Mouse (Mus musculus) heart, embryonic 14.5 days (tissue): Measurements from ENCODE around the gene Tnfsf10. TPM values are rescaled to one million over a fixed set of nuclear protein-coding genes. Genes with fewer than 3 reads are reported as not detected.

ENCODE experiments used
- ATAC-seq: fragments of 200-750 bp; cut with Nextera tagmentation; 2 replicates; pipeline ENCODE4 v1.8.0; 2017; ENCODE audit warnings: low read depth, moderate TSS enrichment; ENCODE audit not compliant: insufficient number of reproducible peaks, insufficient read depth, low FRiP score
- H3K27ac ChIP-seq, 2 experiments: fragments of 200-500 bp in 1 of 2; fragments of 300-500 bp in 1 of 2; sonication (generic) in 1 of 2; replicated peaks in 1 of 2; 2 replicates each; pipeline ENCODE4 v1.5.1; 2012 to 2014; ENCODE audit warnings: low read depth in 2 of 2, low read length in 2 of 2, control low read depth in 1 of 2, mild to moderate bottlenecking in 1 of 2, mixed read lengths in 1 of 2; ENCODE audit not compliant: control insufficient read depth in 1 of 2, insufficient read depth in 1 of 2
- H3K27me3 ChIP-seq: fragments of 300-500 bp; sonication (generic); 2 replicates; pipeline ENCODE4 v1.6.1; 2014; ENCODE audit warnings: mild to moderate bottlenecking, low read length, control low read depth; ENCODE audit not compliant: control insufficient read depth, insufficient read depth
- H3K36me3 ChIP-seq: fragments of 300-500 bp; sonication (generic); 2 replicates; pipeline ENCODE4 v1.6.1; 2014; ENCODE audit warnings: mild to moderate bottlenecking, control low read depth, low read length, mixed read lengths; ENCODE audit not compliant: control insufficient read depth, insufficient read depth
- H3K4me1 ChIP-seq, 2 experiments: fragments of 200-500 bp in 1 of 2; fragments of 300-500 bp in 1 of 2; sonication (generic) in 1 of 2; 2 replicates each; pipeline ENCODE4 v1.6.1; 2012 to 2014; ENCODE audit warnings: low read length in 2 of 2, control low read depth in 1 of 2, mixed read lengths in 1 of 2; ENCODE audit not compliant: control insufficient read depth in 2 of 2, insufficient read depth in 2 of 2
- H3K4me2 ChIP-seq: fragments of 300-500 bp; sonication (generic); 2 replicates; pipeline ENCODE4 v1.6.1; 2014; ENCODE audit warnings: mild to moderate bottlenecking, low read length
- H3K4me3 ChIP-seq, 2 experiments: fragments of 200-500 bp in 1 of 2; fragments of 300-500 bp in 1 of 2; sonication (generic) in 1 of 2; 2 replicates each; pipeline ENCODE4 v1.5.1; 2012 to 2014; ENCODE audit warnings: low read length in 2 of 2, mild to moderate bottlenecking in 2 of 2, control low read depth in 1 of 2, low read depth in 1 of 2, moderate library complexity in 1 of 2; ENCODE audit not compliant: control insufficient read depth in 1 of 2, insufficient read depth in 1 of 2
- H3K9ac ChIP-seq: fragments of 300-500 bp; sonication (generic); 2 replicates; pipeline ENCODE4 v1.6.1; 2014; ENCODE audit warnings: mild to moderate bottlenecking, low read length
- H3K9me3 ChIP-seq: fragments of 300-500 bp; sonication (generic); 2 replicates; pipeline ENCODE4 v1.6.1; 2016; ENCODE audit warnings: low read length, control low read depth; ENCODE audit not compliant: control insufficient read depth
- WGBS: fragments of 180-500 bp; shearing (Covaris S2); extraction: QIAGEN DNeasy Blood & Tissue Kit; methylation state at CpG from one replicate; pipeline ENCODE4 v1.1.7; 2014; 5-methylcytosine and 5-hydroxymethylcytosine counted together
- polyA plus RNA-seq: library from polyadenylated mRNA; unstranded; fragments of >200 nt; fragmentation: Nextera tagmentation; extraction: Ambion mirVana; gene quantifications from 2 replicates; pipeline ENCODE4 v1.2.1, GENCODE M21; 2014

Tnfsf10 gene
- polyA plus RNA-seq, 1 experiment from 2014 or later: 0.23 TPM

DNA sequence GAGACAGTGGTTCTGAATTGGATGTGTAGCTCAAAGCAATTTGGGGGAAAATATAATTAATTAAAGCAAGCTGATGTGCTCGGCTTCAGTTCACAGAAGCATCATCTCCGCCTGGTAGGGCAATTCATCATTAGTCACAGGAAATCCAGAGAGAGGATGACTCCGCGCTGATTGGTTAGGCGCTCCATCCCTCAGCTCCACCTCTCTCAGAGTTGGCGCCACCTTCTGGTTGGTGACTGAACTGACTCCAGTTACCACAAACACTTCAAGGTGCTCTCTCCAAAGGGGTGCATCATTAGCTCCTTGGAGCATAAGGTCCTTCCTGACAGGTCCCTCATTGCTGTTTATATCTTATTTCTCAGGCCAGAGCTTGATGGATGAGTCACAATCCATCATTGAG is 28.7 kb downstream of the Tnfsf10 start:
- H3K36me3 ChIP-seq: no peaks in the 10 kb centered on the region
- H3K9me3 ChIP-seq: no peaks in the 10 kb centered on the region
- H3K27me3 ChIP-seq: no peaks in the 10 kb centered on the region
- no peak overlapping the region for H3K4me2 ChIP-seq
- no peak overlapping the region for H3K9ac ChIP-seq
- no peak overlapping the region for H3K4me3 ChIP-seq
- no peak overlapping the region for H3K27ac ChIP-seq
- no peak for ATAC-seq
- 47% methylated on average over 6 of the region's 6 CpGs for WGBS
- no peaks in the 10 kb centered on the region for H3K4me1 ChIP-seq

DNA sequence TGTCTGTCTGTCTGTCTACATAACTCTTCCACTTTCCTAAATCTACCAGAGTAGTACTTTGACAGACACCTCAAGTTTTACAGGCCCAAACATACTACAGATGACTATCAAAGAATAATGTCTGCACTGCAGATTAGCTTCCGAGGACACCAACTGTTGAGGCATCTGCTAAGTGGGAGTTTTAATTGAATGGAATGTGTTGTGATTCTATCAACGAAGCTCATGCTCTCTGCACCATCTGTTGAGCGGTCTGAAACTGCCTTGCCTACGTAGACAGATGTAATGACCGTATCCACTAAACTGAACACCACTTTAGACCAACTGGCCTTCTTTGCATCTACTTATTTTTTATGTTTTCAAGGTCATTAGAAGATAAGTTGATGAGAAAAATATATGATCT is 31.6 kb downstream of the Tnfsf10 start:
- no peaks in the 10 kb centered on the region for H3K9me3 ChIP-seq
- no peaks in the 10 kb centered on the region for H3K27me3 ChIP-seq
- H3K4me2 ChIP-seq: no peak overlapping the region
- H3K4me3 ChIP-seq: no peak overlapping the region
- WGBS: 66% methylated on average over 5 of the region's 5 CpGs
- H3K9ac ChIP-seq: no peak overlapping the region
- H3K36me3 ChIP-seq: no peaks in the 10 kb centered on the region
- ATAC-seq: no peak
- no peak overlapping the region for H3K27ac ChIP-seq
- H3K4me1 ChIP-seq: no peaks in the 10 kb centered on the region

DNA sequence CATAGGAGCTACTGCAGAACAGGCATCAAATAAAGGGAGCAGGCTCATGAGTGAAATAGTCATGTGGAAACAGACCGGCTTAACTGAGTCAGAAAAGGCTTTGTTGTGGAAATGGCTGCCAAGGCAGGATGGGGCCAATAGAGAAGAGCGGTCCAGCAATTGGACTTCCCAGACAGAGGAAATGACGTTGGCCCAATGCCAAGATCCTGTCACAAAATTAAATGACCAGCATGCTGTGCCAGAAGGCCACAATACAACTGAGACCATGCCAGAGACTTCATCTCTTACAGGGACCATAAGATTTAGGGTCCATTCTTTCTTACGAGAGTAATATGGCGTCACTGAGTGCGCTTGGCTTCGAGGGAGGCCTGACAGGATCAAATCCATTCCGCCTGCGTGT is 34.3 kb downstream of the Tnfsf10 start:
- no peak overlapping the region for H3K4me2 ChIP-seq
- WGBS: 76% methylated on average over 9 of the region's 9 CpGs
- no peaks in the 10 kb centered on the region for H3K27me3 ChIP-seq
- no peaks in the 10 kb centered on the region for H3K4me1 ChIP-seq
- no peaks in the 10 kb centered on the region for H3K9me3 ChIP-seq
- no peak overlapping the region for H3K27ac ChIP-seq
- H3K4me3 ChIP-seq: no peak overlapping the region
- ATAC-seq: no peak
- H3K36me3 ChIP-seq: no peaks in the 10 kb centered on the region
- no peak overlapping the region for H3K9ac ChIP-seq

DNA sequence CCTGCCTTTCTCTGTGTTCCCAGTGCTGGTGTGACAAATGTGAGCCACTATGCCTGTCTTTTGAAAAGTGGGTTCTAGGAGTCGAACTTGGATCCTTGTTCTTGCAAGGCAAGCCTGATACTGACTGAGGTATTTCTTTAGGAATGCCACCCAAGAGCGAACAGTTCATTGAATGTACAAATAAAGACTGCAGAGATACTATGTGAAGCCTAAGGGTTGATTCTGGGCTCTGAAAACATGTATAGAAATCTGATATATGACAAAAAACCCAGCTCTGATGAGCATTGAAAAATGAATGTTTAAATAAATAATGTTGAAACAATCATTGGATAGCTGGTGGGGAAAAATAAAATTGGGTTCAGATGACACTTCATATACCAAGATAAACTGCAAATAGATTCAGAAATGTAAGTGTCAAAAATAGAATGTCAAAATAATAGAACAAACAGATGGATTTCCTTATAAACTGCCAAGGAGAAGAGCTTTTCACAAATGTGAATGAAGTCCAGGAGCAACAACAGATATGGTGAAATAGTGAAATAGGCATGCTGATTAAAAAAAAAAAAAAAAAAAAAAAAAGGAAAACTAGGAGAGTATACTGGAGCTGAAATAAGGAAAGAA is 42.4 kb downstream of the Tnfsf10 start:
- ATAC-seq: no peak

DNA sequence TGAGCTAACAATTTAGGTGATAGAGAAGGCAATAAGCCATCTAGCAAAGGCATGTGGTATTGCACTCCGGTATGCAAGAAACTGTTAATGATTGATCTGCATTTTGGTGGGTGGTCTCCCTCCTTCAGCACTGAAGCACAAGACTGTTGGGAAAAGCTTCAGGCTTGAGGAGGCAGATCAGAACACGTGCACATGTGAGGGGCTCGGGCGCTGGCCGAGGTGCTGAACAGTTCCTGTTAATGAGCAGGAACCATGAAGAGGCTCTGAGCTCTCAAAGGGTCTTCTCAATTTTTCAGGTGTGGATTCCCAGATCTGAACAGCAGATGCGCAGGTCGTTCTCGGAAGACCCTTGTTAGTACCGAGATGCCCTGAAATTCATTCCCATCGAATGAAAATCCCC is 53.3 kb downstream of the Tnfsf10 start:
- H3K4me2 ChIP-seq: no peak overlapping the region
- no peak overlapping the region for H3K9ac ChIP-seq
- H3K27me3 ChIP-seq: peaks cover 58% of the 10 kb centered on the region
- no peak overlapping the region for H3K4me3 ChIP-seq
- H3K9me3 ChIP-seq: no peaks in the 10 kb centered on the region
- no peak overlapping the region for H3K27ac ChIP-seq
- H3K4me1 ChIP-seq: no peaks in the 10 kb centered on the region; a peak in 2 of 4 replicates
- H3K36me3 ChIP-seq: no peaks in the 10 kb centered on the region
- WGBS: 4% methylated on average over 10 of the region's 10 CpGs
- ATAC-seq: no peak

More for the DNA sequence above, 42.4 kb downstream of the Tnfsf10 start:
- Histone ChIP-seq H3K4me1 (no peaks in the 10 kb centered on the region), H3K4me3 (no peak overlapping the region), H3K27ac (no peak overlapping the region), H3K9ac (no peak overlapping the region), H3K27me3 (no peaks in the 10 kb centered on the region), H3K36me3 (no peaks in the 10 kb centered on the region), H3K4me2 (no peak overlapping the region), H3K9me3 (0 out of 2 replicates have a peak, but pooled peaks cover 5% of the 10 kb centered on the region)
- WGBS: 68% methylated on average over 2 of the region's 2 CpGs

DNA sequence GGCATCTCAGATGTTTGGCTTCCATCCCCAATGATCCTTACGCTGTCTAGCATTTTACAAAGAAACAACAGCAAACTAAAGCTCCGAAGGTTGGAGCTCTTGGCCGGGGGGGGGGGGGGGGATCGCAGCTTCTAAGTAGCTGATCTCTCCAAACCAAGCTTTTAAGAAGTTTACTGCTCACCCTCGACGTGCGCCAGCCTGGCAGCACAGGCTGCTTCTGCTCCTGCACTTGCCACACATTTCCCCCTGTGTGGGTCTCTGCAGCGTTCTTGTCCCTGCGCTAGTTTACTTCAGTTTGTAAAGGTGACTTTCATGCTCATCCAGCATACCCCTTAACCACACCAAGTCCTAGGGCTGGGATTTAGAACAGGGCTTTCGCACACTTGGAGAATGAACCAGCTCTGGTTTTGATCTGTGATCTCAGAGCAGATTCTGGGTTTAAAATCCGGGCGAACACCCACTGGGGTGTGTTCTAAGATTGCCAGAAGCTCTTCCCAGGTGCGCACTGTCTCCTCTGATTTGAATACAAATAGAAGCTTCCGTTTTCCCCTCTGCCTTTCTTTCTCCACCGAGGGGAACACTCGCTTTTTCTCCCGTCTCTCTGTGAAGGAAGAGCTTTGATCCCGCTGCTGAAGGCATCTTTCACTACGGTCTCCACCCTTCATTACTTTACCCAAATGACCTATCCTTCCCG is 53.9 kb downstream of the Tnfsf10 start:
- Histone ChIP-seq H3K4me3 (no peak overlapping the region), H3K9ac (no peak overlapping the region), H3K27ac (no peak overlapping the region), H3K9me3 (no peaks in the 10 kb centered on the region), H3K4me1 (no peaks in the 10 kb centered on the region; a peak in 2 of 4 replicates), H3K36me3 (no peaks in the 10 kb centered on the region), H3K4me2 (no peak overlapping the region), H3K27me3 (peaks cover 59% of the 10 kb centered on the region)
- no peak for ATAC-seq
- 5% methylated on average over 20 of the region's 20 CpGs for WGBS

DNA sequence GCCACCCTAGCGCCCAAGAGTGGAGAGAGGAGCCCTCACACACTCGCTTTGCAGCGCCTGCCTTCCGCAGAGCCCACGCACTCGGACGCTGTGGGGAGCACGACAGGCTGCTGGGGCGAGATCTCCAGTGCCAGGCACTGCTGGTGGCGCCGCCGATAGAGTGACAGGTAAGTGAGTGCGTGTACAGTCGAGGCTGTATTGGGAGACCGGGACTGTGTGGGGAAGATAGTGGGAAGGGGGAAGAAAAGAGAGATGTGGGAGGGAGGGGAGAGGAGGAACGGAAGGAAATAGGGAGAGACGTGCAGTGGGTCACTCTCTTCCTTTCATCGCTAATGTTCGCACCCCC is 54.4 kb downstream of the Tnfsf10 start, which contains the start of gene Ghsr:
Gene Ghsr, plus strand, starts transcription at position 76 of the 346 bp plus-strand sequence.
- no peak within 1 kb of the TSS for H3K9ac ChIP-seq
- H3K27ac ChIP-seq: no peak within 1 kb of the TSS
- H3K36me3 ChIP-seq: no peaks in the 10 kb centered on the region
- no peaks in the 10 kb centered on the region; a peak in 2 of 4 replicates for H3K4me1 ChIP-seq
- 2% methylated on average over 19 of the region's 19 CpGs for WGBS
- peak within 1 kb of the TSS; percentile 42 for H3K4me2 ChIP-seq
- peak within 1 kb of the TSS in 1 of 2 experiments; percentile 19; a peak in 2 of 4 replicates for H3K4me3 ChIP-seq
- no peak for ATAC-seq
- peaks cover 61% of the 10 kb centered on the region for H3K27me3 ChIP-seq
- no peaks in the 10 kb centered on the region for H3K9me3 ChIP-seq
